In the genomic region with DNA sequence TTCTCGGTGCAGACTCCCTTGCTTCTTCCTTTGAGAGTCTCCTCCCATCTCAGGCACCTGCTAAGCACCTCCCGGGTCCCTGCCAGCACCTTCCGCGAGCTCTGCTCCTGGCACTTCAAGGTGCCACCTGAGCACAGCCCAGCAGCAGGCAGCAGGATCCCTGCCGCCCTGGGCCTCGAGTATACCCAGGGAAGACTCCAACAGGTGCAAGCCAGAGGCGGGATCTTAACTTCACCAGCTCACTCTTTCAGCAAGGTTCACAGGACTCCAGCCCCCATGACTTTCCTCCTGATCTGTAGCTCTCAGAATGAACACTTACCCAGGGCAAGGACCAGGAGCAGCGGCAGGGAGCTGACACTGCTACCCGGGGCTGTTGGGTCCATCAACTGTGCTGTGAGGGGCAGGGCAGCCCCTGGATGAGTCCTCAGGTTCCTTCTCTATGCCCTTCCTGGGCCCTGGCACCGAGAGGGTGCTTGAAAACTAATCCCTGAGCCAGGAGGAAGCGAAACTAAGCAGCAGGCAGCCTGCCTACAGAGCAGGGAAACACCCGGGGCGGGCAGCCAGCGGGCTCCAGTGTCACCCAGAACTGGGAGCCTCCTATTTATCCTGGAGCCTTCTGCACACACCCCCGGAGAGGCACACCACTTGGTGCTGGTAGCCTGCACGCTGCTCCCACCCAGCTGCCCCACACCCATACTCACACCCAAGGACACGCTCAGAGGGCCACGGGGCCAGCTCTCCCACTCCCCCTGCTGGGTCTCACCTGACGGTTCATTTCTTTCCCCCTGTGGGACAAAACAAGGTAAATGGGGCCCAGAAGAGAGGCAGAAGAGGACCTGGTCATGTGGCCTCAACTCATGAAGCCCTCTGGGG, we compare ENCODE assay signal across 8 mouse cellular contexts. TPM values are rescaled to one million over a fixed set of nuclear protein-coding genes. Genes with fewer than 3 reads are reported as not detected.
A peak's percentile ranks its signal among the peaks of the same experiment; 100 is the strongest.
DNase-seq lines count a peak whose midpoint lies in the region; ATAC-seq and TF ChIP-seq lines count a peak whose summit lies in the region.

A gene (minus strand): TSS at position 656 of the 873 bp plus-strand sequence.

- no peaks in the 10 kb centered on the region for H3K36me3 ChIP-seq in ES-Bruce4 (ENCODE audit: control insufficient read depth, insufficient read depth, low read length, poor library complexity, severe bottlenecking)
- no peaks in the 10 kb centered on the region for H3K36me3 ChIP-seq in hindbrain, embryonic 12.5 days

- H3K9me3 ChIP-seq in ES-Bruce4 (replicated peaks; ENCODE audit: control insufficient read depth, insufficient read depth, low read length, poor library complexity, severe bottlenecking), result no peaks in the 10 kb centered on the region; the same call in 1 of the 2 replicates
- H3K9me3 ChIP-seq in hindbrain, embryonic 12.5 days (replicated peaks), result no peaks in the 10 kb centered on the region

- no peak within 1 kb of the TSS for H3K27ac ChIP-seq in ES-Bruce4 (ENCODE audit: insufficient read depth, low read length)
- H3K27ac ChIP-seq in cerebellum, adult 2 months (ENCODE audit: insufficient read depth, low read length), result no peak within 1 kb of the TSS
- no peak within 1 kb of the TSS for H3K27ac ChIP-seq in hindbrain, embryonic 12.5 days

- TF ChIP-seq EP300 in ES-Bruce4 (IDR thresholded peaks at IDR 0.05; ENCODE audit: insufficient read depth, low read depth, low read length), result no peak

- H3K4me3 ChIP-seq in ES-Bruce4 (ENCODE audit: low read depth, low read length), result no peak within 1 kb of the TSS
- H3K4me3 ChIP-seq in cerebellum, adult 2 months (replicated peaks; ENCODE audit: insufficient read depth, low read depth, low read length), result peak within 1 kb of the TSS; percentile 30
- H3K4me3 ChIP-seq in hindbrain, embryonic 12.5 days, result peak within 1 kb of the TSS; percentile 25

- peak within 1 kb of the TSS; percentile 49 for H3K4me2 ChIP-seq in hindbrain, embryonic 12.5 days (replicated peaks)

- no peak within 1 kb of the TSS for H3K9ac ChIP-seq in ES-Bruce4 (ENCODE audit: low read depth, poor library complexity, severe bottlenecking)
- H3K9ac ChIP-seq in hindbrain, embryonic 12.5 days, result peak within 1 kb of the TSS; percentile 32; the same call in 1 of the 2 replicates

- 0 out of 2 replicates have a peak, but pooled peaks have one; percentile 29 for ATAC-seq in hindbrain, embryonic 12.5 days (ENCODE audit: low FRiP score)

- TF ChIP-seq CTCF in ES-Bruce4 (IDR thresholded peaks at IDR 0.05; ENCODE audit: low read depth, low read length), result peak; percentile 38
- TF ChIP-seq CTCF in cerebellum, adult 2 months (IDR thresholded peaks at IDR 0.05; ENCODE audit: borderline replicate concordance, insufficient read depth, low read depth, low read length), result no peak; the same call in 1 of the 2 replicates

- H3K27me3 ChIP-seq in ES-Bruce4 (ENCODE audit: control insufficient read depth, insufficient read depth, low read length, poor library complexity, severe bottlenecking), result no peaks in the 10 kb centered on the region
- no peaks in the 10 kb centered on the region for H3K27me3 ChIP-seq in cerebellum, adult 2 months (ENCODE audit: control insufficient read depth, insufficient read depth, low read length)
- H3K27me3 ChIP-seq in hindbrain, embryonic 12.5 days, result peaks cover 8% of the 10 kb centered on the region; the same call in 1 of the 2 replicates

- no peak for TF ChIP-seq POLR2A in ES-Bruce4 (IDR thresholded peaks at IDR 0.05; ENCODE audit: insufficient read depth, low read length)
- no peak for TF ChIP-seq POLR2A in cerebellum, adult 2 months (IDR thresholded peaks at IDR 0.05; ENCODE audit: borderline replicate concordance, insufficient read depth, low read length)

- peak; percentile 10 to 30 for DNase-seq in cerebellum, adult 2 months
- peak; percentile 11 to 22 for DNase-seq in frontal cortex, postnatal 10 days (ENCODE audit: low spot score in 2 of 2)
- peak; percentile 37 to 38 for DNase-seq in layer of hippocampus, postnatal 25 days (ENCODE audit: extremely low spot score in 1 of 2, low spot score in 1 of 2)
- peak; percentile 63 for DNase-seq in lung, postnatal 25 days (ENCODE audit: low spot score)
- DNase-seq in retina, adult 2 months (ENCODE audit: low read depth, low spot score), result peak; percentile 48
- DNase-seq in thymus, postnatal 36 days, result peak; percentile 64 to 69

- WGBS in cerebellum, adult 2 months, result 7% methylated on average over 19 of the region's 19 CpGs
- 11% methylated on average over 19 of the region's 19 CpGs for WGBS in hindbrain, embryonic 12.5 days

- H3K4me1 ChIP-seq in ES-Bruce4 (ENCODE audit: control insufficient read depth, insufficient read depth, low read length), result no peaks in the 10 kb centered on the region
- no peaks in the 10 kb centered on the region for H3K4me1 ChIP-seq in cerebellum, adult 2 months (ENCODE audit: control insufficient read depth, insufficient read depth, low read length)
- peaks cover 8% of the 10 kb centered on the region for H3K4me1 ChIP-seq in hindbrain, embryonic 12.5 days

RNA-seq across cellular contexts. Expression of the gene that starts here (rescaled TPM):
- not detected in 2 replicates for polyA plus RNA-seq in ES-Bruce4 (2011; ENCODE audit: insufficient read depth, insufficient read length, low read depth, missing spikeins)
- polyA plus RNA-seq in cerebellum, adult 2 months (2012; rRNA removed), result 0.21 and 0.49 TPM in 2 replicates
- polyA plus RNA-seq in hindbrain, embryonic 12.5 days (2016; fragmentation: Nextera tagmentation; extraction: Ambion mirVana), result 0.26 and 0.84 TPM in 2 replicates
- under 1 TPM; 0.45 to 0.96 TPM for total RNA-seq in layer of hippocampus, postnatal 25 days (2021)

Comparison
In these comparisons a context has a peak if more than half of its experiments do, and no peak if none do; other contexts are left out.
1. Peak in DNase-seq and H3K4me3 ChIP-seq in cerebellum, adult 2 months; RNA of the gene not detected or under 1 TPM.
2. Peak in ATAC-seq, H3K4me3 ChIP-seq, H3K9ac ChIP-seq and H3K4me2 ChIP-seq in hindbrain, embryonic 12.5 days; RNA of the gene not detected or under 1 TPM.
3. Peak in DNase-seq in layer of hippocampus, postnatal 25 days; RNA of the gene not detected or under 1 TPM.
4. DNase-seq: peak in every context shown above with its lines; median percentile 66 in thymus, postnatal 36 days; 63 in lung, postnatal 25 days; 48 in retina, adult 2 months; 38 in layer of hippocampus, postnatal 25 days; 20 in cerebellum, adult 2 months; 16 in frontal cortex, postnatal 10 days.